Mouse (Mus musculus): ENCODE results near the gene Tspoap1. TPM values are rescaled to one million over a fixed set of nuclear protein-coding genes. Genes with fewer than 3 reads are reported as not detected.
A peak's percentile ranks its signal among the peaks of the same experiment; 100 is the strongest.

Gene Tspoap1
- polyA plus RNA-seq, 1 experiment: 198 TPM

- Histone ChIP-seq H3K27ac (ENCODE audit: insufficient read depth, low read length) (no peak overlapping the region), H3K4me3 (replicated peaks; ENCODE audit: insufficient read depth, low read depth, low read length) (no peak overlapping the region), H3K4me1 (ENCODE audit: control insufficient read depth, insufficient read depth, low read length) (no peaks in the 10 kb centered on the region; the same call in 1 of the 2 replicates), H3K27me3 (ENCODE audit: control insufficient read depth, insufficient read depth, low read length) (no peaks in the 10 kb centered on the region)
- DNase-seq: no peak
- WGBS: 90% methylated on average over 25 of the region's 25 CpGs
- TF ChIP-seq CTCF (IDR thresholded peaks at IDR 0.05; ENCODE audit: borderline replicate concordance, insufficient read depth, low read depth, low read length) (no peak), POLR2A (IDR thresholded peaks at IDR 0.05; ENCODE audit: borderline replicate concordance, insufficient read depth, low read length) (no peak)
These were observed 3.1 kb upstream of the Tspoap1 start for GRCm38 (mm10) chr11:87757001-87757954.

- Histone ChIP-seq H3K4me1 (ENCODE audit: control insufficient read depth, insufficient read depth, low read length) (no peaks in the 10 kb centered on the region; the same call in 1 of the 2 replicates), H3K27me3 (ENCODE audit: control insufficient read depth, insufficient read depth, low read length) (no peaks in the 10 kb centered on the region), H3K4me3 (replicated peaks; ENCODE audit: insufficient read depth, low read depth, low read length) (no peak overlapping the region), H3K27ac (ENCODE audit: insufficient read depth, low read length) (no peak overlapping the region)
- TF ChIP-seq CTCF (IDR thresholded peaks at IDR 0.05; ENCODE audit: borderline replicate concordance, insufficient read depth, low read depth, low read length) (no peak), POLR2A (IDR thresholded peaks at IDR 0.05; ENCODE audit: borderline replicate concordance, insufficient read depth, low read length) (no peak)
- 87% methylated on average over 7 of the region's 7 CpGs for WGBS
- no peak for DNase-seq
These were observed 2.0 kb upstream of the Tspoap1 start for GRCm38 (mm10) chr11:87758161-87758911.

- no peak for TF ChIP-seq CTCF (IDR thresholded peaks at IDR 0.05; ENCODE audit: borderline replicate concordance, insufficient read depth, low read depth, low read length)
- TF ChIP-seq POLR2A (IDR thresholded peaks at IDR 0.05; ENCODE audit: borderline replicate concordance, insufficient read depth, low read length): no peak
- no peaks in the 10 kb centered on the region; the same call in 1 of the 2 replicates for H3K4me1 ChIP-seq (ENCODE audit: control insufficient read depth, insufficient read depth, low read length)
- 79% methylated on average over 4 of the region's 4 CpGs for whole genome bisulfite sequencing
These were observed 1.3 kb upstream of the Tspoap1 start for GRCm38 (mm10) chr11:87758957-87759608.

GRCm38 (mm10) chr11:87759609-87760005, 734 bp upstream of the Tspoap1 start:
- Histone ChIP-seq H3K4me1 (ENCODE audit: control insufficient read depth, insufficient read depth, low read length) (no peaks in the 10 kb centered on the region; the same call in 1 of the 2 replicates), H3K4me3 (replicated peaks; ENCODE audit: insufficient read depth, low read depth, low read length) (no peak overlapping the region), H3K27me3 (ENCODE audit: control insufficient read depth, insufficient read depth, low read length) (no peaks in the 10 kb centered on the region), H3K27ac (ENCODE audit: insufficient read depth, low read length) (no peak overlapping the region)
- TF ChIP-seq CTCF (IDR thresholded peaks at IDR 0.05; ENCODE audit: borderline replicate concordance, insufficient read depth, low read depth, low read length): peak; percentile 40; the same call in 1 of the 2 replicates
- no peak for TF ChIP-seq POLR2A (IDR thresholded peaks at IDR 0.05; ENCODE audit: borderline replicate concordance, insufficient read depth, low read length)
- WGBS: 1% methylated on average over 3 of the region's 3 CpGs
- DNase-seq: peak in 1 of 2 experiments; percentile 50

More at GRCm38 (mm10) chr11:87758957-87759608, 1.3 kb upstream of the Tspoap1 start:
- no peak for DNase-seq
- Histone ChIP-seq H3K27me3 (ENCODE audit: control insufficient read depth, insufficient read depth, low read length) (no peaks in the 10 kb centered on the region), H3K27ac (ENCODE audit: insufficient read depth, low read length) (no peak overlapping the region), H3K4me3 (replicated peaks; ENCODE audit: insufficient read depth, low read depth, low read length) (no peak overlapping the region)

- TF ChIP-seq CTCF (IDR thresholded peaks at IDR 0.05; ENCODE audit: borderline replicate concordance, insufficient read depth, low read depth, low read length) (no peak), POLR2A (IDR thresholded peaks at IDR 0.05; ENCODE audit: borderline replicate concordance, insufficient read depth, low read length) (no peak)
- whole genome bisulfite sequencing: 10% methylated on average over 11 of the region's 11 CpGs
- DNase-seq: peak; percentile 48 to 69
- Histone ChIP-seq H3K4me1 (ENCODE audit: control insufficient read depth, insufficient read depth, low read length) (peaks cover 3% of the 10 kb centered on the region; the same call in 1 of the 2 replicates), H3K4me3 (replicated peaks; ENCODE audit: insufficient read depth, low read depth, low read length) (peak overlapping the region; percentile 85), H3K27me3 (ENCODE audit: control insufficient read depth, insufficient read depth, low read length) (no peaks in the 10 kb centered on the region), H3K27ac (ENCODE audit: insufficient read depth, low read length) (peak overlapping the region; percentile 74)
These were observed 910 bp downstream of the Tspoap1 start for GRCm38 (mm10) chr11:87761181-87761721.

- peak in 1 of 2 experiments; percentile 50 for DNase-seq
- Histone ChIP-seq H3K27me3 (ENCODE audit: control insufficient read depth, insufficient read depth, low read length) (no peaks in the 10 kb centered on the region), H3K4me3 (replicated peaks; ENCODE audit: insufficient read depth, low read depth, low read length) (peak overlapping the region; percentile 85), H3K4me1 (ENCODE audit: control insufficient read depth, insufficient read depth, low read length) (peaks cover 3% of the 10 kb centered on the region; the same call in 1 of the 2 replicates), H3K27ac (ENCODE audit: insufficient read depth, low read length) (peak overlapping the region; percentile 74)
- no peak for TF ChIP-seq CTCF (IDR thresholded peaks at IDR 0.05; ENCODE audit: borderline replicate concordance, insufficient read depth, low read depth, low read length)
- no peak for TF ChIP-seq POLR2A (IDR thresholded peaks at IDR 0.05; ENCODE audit: borderline replicate concordance, insufficient read depth, low read length)
- WGBS: 16% methylated on average over 14 of the region's 14 CpGs
These were observed 1.7 kb downstream of the Tspoap1 start for GRCm38 (mm10) chr11:87761806-87762701.

Data from cerebellum, adult 2 months (tissue).